Mouse (Mus musculus) testis, adult 10 weeks (tissue): ENCODE data around the gene Chst2. TPM values are rescaled to one million over a fixed set of nuclear protein-coding genes. Genes with fewer than 3 reads are reported as not detected.

Experiments used
- polyA plus RNA-seq: library from polyadenylated mRNA; stranded (reverse); fragments of 350-450 nt; fragmentation: Illumina TruSeq; extraction: RNeasy Lipid Tissue Mini Kit (QIAGEN cat#74804); gene quantifications from one replicate; pipeline ENCODE4 v1.2.3, GENCODE M21; 2014; ENCODE audit warnings: low read depth, low replicate concordance

The Chst2 gene
- polyA plus RNA-seq = 0.42 TPM

GRCm38 (mm10) chr9:95406571-95407561 lies at the start of gene Chst2:
TSS of gene Chst2 (minus strand) at chr9:95406722.

Other genes with a start within 250 kb of the Chst2 start
- 83.9 TPM for gene U2surp, start 105.3 kb upstream of the Chst2 start, polyA plus RNA-seq
- 19.8 TPM for gene Paqr9, start 152.9 kb upstream of the Chst2 start, polyA plus RNA-seq
- 1.1 TPM for gene Pcolce2, start 230.9 kb upstream of the Chst2 start, polyA plus RNA-seq